Mouse (Mus musculus) G1E (cell line): ENCODE results near the gene Inmt. TPM values are rescaled to one million over a fixed set of nuclear protein-coding genes. Genes with fewer than 3 reads are reported as not detected.
"Not testable (repeated sequence)": the region's sequence is repeated elsewhere in the genome, so short reads cannot be mapped to it uniquely, and the experiment has no call there.

Source experiments
- ATAC-seq: 2 replicates; pipeline ENCODE4 v1.8.0; 2016; ENCODE audit warnings: mild to moderate bottlenecking; ENCODE audit not compliant: insufficient number of reproducible peaks, poor library complexity, low FRiP score, severe bottlenecking; ENCODE audit errors: extremely low read depth
- DNase-seq: peaks from one replicate; pipeline ENCODE4 v3.0.0; 2012; ENCODE audit warnings: low spot score
- H3K27me3 ChIP-seq: 2 replicates; pipeline ENCODE4 v1.6.1; 2012; ENCODE audit warnings: mild to moderate bottlenecking, low read length, inconsistent platforms; ENCODE audit not compliant: insufficient read depth
- H3K36me3 ChIP-seq: replicated peaks from 2 replicates; pipeline ENCODE3; 2012; ENCODE audit warnings: mild to moderate bottlenecking, inconsistent platforms
- H3K4me1 ChIP-seq: 2 replicates; pipeline ENCODE4 v1.6.1; 2012; ENCODE audit warnings: low read depth, low read length, inconsistent platforms, mixed read lengths; ENCODE audit not compliant: insufficient read depth
- H3K4me3 ChIP-seq: 2 replicates; pipeline ENCODE4 v1.5.1; 2012; ENCODE audit warnings: low read depth, mild to moderate bottlenecking, inconsistent platforms, low read length, moderate library complexity, mixed read lengths
- H3K9me3 ChIP-seq: replicated peaks from 2 replicates; pipeline ENCODE4 v1.6.1; 2012; ENCODE audit warnings: inconsistent platforms
- CTCF ChIP-seq: IDR thresholded peaks from 2 replicates; pipeline ENCODE4 v1.5.1; 2012; ENCODE audit warnings: low read depth, low read length, inconsistent platforms, mixed read lengths
- GATA1 ChIP-seq: IDR thresholded peaks from 2 replicates; pipeline ENCODE4 v1.6.1; 2012; ENCODE audit warnings: borderline replicate concordance, low read length, inconsistent platforms, mixed read lengths
- GATA2 ChIP-seq: IDR thresholded peaks from 2 replicates; pipeline ENCODE4 v1.6.1; 2012; ENCODE audit warnings: low read depth, low read length, inconsistent platforms, borderline replicate concordance
- POLR2AphosphoS5 ChIP-seq: IDR thresholded peaks from 2 replicates; pipeline ENCODE4 v1.6.1; 2012; ENCODE audit warnings: low read depth, low read length, inconsistent platforms; ENCODE audit not compliant: insufficient replicate concordance
- TAL1 ChIP-seq: conservative IDR thresholded peaks from 2 replicates; pipeline ENCODE4 v1.6.1; 2012; ENCODE audit warnings: low read depth, low read length, inconsistent platforms, mixed read lengths
- polyA plus RNA-seq: library from polyadenylated mRNA; stranded (reverse); fragments of >175 nt; gene quantifications from 2 replicates; pipeline ENCODE4 v1.2.3, GENCODE M21; 2012
- total RNA-seq, 2 experiments: library from RNA; stranded (forward) in 1 of 2; stranded (reverse) in 1 of 2; fragments of 200-1000 nt in 1 of 2; fragments of >200 nt in 1 of 2; fragmentation: Nextera tagmentation in 1 of 2; gene quantifications; 2 replicates each; pipeline ENCODE4 v1.2.3; 2014 to 2017

Inmt gene
- total and polyA plus RNA-seq, 3 experiments = not detected

DNA sequence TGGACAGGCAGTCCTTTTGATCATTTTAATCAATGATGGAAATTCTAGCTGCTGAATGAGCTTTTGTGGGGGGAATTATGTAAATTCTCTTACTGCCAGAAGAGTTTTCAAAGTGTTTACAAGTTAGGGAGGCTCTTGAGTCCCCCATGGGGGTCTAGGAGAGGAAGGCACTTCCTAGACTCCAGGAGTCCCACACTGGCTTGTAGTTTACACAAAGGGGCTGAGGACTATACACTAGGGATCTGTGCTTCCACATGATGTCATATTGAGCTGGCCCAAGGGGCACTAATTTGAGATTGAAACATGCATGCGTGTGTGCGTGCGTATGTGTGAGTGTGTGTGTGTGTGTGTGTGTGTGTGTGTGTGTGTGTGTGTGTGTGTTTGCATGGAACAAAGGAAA lies 29.1 kb upstream of the Inmt start:
- peaks cover 6% of the 10 kb centered on the region for H3K27me3 ChIP-seq
- H3K4me3 ChIP-seq = no peak overlapping the region
- no peaks in the 10 kb centered on the region for H3K36me3 ChIP-seq
- DNase-seq (no peak), ATAC-seq (no peak)
- H3K4me1 ChIP-seq = no peaks in the 10 kb centered on the region
- TF ChIP-seq POLR2AphosphoS5 (no peak), GATA1 (no peak), GATA2 (no peak), CTCF (no peak), TAL1 (no peak)
- no peaks in the 10 kb centered on the region for H3K9me3 ChIP-seq

DNA sequence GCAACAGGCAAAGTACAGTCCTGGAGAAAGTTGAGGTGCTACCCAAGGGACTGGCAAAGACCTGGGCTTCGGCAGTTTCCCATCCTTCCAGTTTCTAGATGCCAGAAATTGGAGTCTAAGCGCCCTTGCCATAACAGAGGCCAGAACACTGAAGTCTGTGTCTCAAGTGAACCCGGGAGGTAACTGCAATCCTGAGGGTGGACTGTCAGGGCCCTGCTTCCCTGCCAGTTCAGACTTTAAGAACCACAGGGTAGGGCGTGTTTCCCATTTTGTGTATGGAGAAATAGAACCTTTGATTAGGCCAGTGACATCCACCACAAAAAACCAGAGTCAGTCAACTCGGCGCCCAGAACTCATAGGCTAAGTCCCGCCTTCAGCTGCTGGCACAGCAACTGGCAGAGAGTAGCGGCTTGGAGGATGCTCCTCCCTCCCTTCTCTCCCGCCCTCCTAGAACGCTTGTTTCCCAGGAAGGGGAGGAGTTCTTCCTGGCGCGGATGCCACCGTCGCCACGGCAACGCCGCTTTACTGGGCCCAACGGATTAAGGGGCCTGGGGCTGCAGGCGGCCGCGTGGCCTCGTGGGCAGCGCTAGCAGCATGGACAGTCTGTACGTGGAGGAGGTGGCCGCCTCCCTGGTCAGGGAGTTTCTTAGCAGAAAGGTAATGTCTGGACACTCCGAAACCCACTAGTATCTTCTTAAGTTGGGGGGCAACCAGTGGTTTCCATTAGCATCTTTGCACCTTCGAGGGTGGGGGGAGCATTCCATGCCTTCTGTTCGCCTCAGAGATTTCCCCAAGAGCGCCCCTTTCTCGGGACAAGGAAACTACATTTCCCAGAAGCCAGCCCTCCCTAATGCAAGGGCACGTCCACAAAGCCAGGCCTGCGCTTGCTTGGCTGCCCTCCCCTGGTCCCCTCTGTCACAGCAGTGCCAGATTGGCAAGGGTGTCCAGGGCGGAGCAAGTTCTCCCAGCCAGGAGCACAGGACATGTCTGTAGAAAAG lies 28.4 kb upstream of the Inmt start, which contains the start of gene Mindy4:
Gene Mindy4 (plus strand): TSS at position 471 of the 998 bp plus-strand sequence.
- no peak for DNase-seq
- Histone ChIP-seq H3K36me3 (no peaks in the 10 kb centered on the region), H3K4me3 (no peak within 1 kb of the TSS), H3K9me3 (no peaks in the 10 kb centered on the region), H3K27me3 (peaks cover 6% of the 10 kb centered on the region), H3K4me1 (no peaks in the 10 kb centered on the region)
- no peak for TF ChIP-seq GATA1
- no peak for TF ChIP-seq GATA2
- TF ChIP-seq CTCF = no peak
- TF ChIP-seq TAL1 = no peak
- no peak for TF ChIP-seq POLR2AphosphoS5
- ATAC-seq = no peak

DNA sequence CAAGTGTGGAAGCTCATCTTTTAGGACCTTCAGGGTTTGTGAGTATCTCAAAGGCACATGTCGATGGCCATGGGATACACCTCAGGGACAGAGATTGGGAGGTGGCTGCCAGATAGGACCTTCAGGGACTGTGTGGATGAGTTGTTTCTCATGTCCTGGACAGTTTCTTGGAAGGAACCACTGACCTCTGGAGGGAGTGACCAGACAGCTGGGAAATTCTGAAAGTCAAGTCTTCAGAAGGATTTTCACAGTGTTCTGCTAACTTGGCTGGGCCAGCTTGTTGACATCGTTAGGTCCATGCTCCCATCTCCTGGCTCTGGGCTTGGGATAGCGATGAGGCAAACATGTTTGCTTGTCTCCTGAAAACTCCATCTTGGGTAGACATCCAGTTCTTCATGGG lies 24.2 kb upstream of the Inmt start:
- peaks cover 8% of the 10 kb centered on the region for H3K27me3 ChIP-seq
- no peak for TF ChIP-seq TAL1
- no peak for TF ChIP-seq POLR2AphosphoS5
- no peak for TF ChIP-seq GATA1
- no peak for TF ChIP-seq CTCF
- TF ChIP-seq GATA2 = no peak
- H3K9me3 ChIP-seq = no peaks in the 10 kb centered on the region
- H3K4me3 ChIP-seq = no peak overlapping the region
- H3K36me3 ChIP-seq = no peaks in the 10 kb centered on the region
- ATAC-seq = no peak
- H3K4me1 ChIP-seq = no peaks in the 10 kb centered on the region
- DNase-seq = no peak

DNA sequence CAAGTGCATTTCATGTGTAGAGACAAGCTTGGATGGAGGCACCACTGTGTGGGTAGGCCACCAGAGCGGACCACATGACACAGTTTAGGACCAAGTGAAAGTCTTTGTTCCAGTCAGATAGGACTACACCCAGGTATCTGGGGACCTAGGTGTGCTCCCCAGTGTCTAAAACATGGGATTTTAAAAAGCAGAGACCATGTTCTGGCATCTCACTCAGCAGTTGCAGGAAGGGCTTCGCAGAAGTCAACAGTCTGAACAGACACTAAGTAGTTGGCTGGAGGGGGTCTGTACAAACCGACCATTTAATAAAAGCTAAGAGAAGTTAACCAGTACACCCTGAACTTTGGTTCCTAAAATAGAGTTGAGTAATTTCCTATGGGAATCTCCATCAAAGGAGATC lies 18.3 kb upstream of the Inmt start:
- DNase-seq = no peak
- no peak overlapping the region for H3K4me3 ChIP-seq
- H3K9me3 ChIP-seq = 0 out of 2 replicates have a peak, but pooled peaks cover 2% of the 10 kb centered on the region
- ATAC-seq = no peak
- TF ChIP-seq TAL1 (no peak), POLR2AphosphoS5 (no peak), CTCF (no peak), GATA2 (no peak), GATA1 (no peak)
- H3K4me1 ChIP-seq = no peaks in the 10 kb centered on the region
- H3K36me3 ChIP-seq = no peaks in the 10 kb centered on the region
- peaks cover 2% of the 10 kb centered on the region; the same call in 1 of the 2 replicates for H3K27me3 ChIP-seq

DNA sequence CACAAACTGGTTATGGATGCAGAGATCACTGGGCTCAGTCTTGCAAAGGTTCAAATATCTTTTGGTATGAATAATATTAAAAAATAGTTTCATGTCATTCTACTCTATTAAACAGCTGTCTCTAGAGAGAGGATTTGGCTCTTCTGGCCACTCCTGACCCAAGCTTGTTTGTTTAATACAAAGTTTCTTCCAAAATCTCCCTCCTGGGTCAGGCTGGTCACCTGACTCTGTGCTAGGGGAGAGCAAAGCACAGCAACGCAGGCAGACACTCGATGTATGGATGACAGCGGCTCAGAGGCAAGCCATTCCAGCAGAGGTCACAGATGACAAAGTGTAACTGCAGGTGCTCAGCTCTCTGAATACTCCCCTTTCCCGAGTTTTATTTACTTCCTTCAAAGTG lies 16.7 kb upstream of the Inmt start:
- H3K27me3 ChIP-seq = peaks cover 2% of the 10 kb centered on the region; the same call in 1 of the 2 replicates
- no peak overlapping the region for H3K4me3 ChIP-seq
- 0 out of 2 replicates have a peak, but pooled peaks cover 2% of the 10 kb centered on the region for H3K9me3 ChIP-seq
- H3K36me3 ChIP-seq = no peaks in the 10 kb centered on the region
- ATAC-seq (no peak), DNase-seq (no peak)
- TF ChIP-seq GATA2 (no peak), TAL1 (no peak), GATA1 (no peak), CTCF (no peak), POLR2AphosphoS5 (no peak)
- no peaks in the 10 kb centered on the region for H3K4me1 ChIP-seq

DNA sequence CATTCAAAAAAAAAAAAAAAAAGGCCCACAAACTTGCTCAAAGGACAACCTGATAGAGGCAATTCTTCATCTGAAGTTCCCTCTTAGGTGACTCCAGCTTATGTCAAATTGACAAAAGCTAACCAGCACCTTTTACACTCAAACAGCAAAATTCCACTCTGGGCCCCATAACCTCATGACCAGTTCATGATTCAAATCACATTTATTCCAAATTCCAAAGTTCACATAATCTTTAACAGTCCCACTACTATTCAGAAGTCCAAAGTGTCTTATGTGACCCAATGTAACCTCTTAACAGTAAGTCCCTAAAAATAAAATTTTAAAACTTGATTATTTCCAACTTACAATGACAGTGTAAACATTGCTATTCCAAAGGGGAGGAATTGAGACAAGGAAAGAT lies 14.6 kb upstream of the Inmt start:
- Histone ChIP-seq H3K9me3 (0 out of 2 replicates have a peak, but pooled peaks cover 2% of the 10 kb centered on the region), H3K36me3 (no peaks in the 10 kb centered on the region), H3K4me3 (no peak overlapping the region), H3K27me3 (peaks cover 2% of the 10 kb centered on the region; the same call in 1 of the 2 replicates), H3K4me1 (no peaks in the 10 kb centered on the region)
- DNase-seq (no peak), ATAC-seq (no peak)
- no peak for TF ChIP-seq TAL1
- no peak for TF ChIP-seq GATA1
- TF ChIP-seq GATA2 = no peak
- no peak for TF ChIP-seq CTCF
- no peak for TF ChIP-seq POLR2AphosphoS5

DNA sequence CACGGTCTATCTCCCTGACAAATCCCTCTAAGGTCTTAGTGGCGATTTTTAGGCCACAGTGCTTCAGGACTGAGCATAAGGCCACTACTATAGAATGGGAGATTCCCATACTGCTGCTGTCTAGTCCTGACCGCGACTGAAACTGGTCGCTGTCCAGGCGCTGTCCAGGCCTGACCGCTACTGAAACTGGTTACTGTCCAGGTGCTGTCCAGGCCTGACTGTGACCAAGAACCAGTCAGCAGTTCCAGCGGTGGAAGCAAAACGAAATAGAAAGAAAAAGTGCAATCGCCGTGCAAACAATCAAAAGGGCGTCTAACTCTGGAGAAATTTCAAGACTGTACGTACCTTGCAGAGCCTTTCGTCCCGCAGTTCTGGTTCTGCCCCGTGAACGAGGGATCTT lies 13.0 kb upstream of the Inmt start:
- not testable (repeated sequence) for DNase-seq, H3K4me1 ChIP-seq, H3K27me3 ChIP-seq, H3K4me3 ChIP-seq, H3K36me3 ChIP-seq, ATAC-seq, H3K9me3 ChIP-seq
